Mouse (Mus musculus) ES-Bruce4 (cell line): ENCODE results near the gene D5Ertd579e. TPM values are rescaled to one million over a fixed set of nuclear protein-coding genes. Genes with fewer than 3 reads are reported as not detected.

ENCODE experiments used
- H3K27ac ChIP-seq: 2 replicates; pipeline ENCODE4 v1.5.1; 2012; ENCODE audit warnings: low read length, inconsistent platforms; ENCODE audit not compliant: insufficient read depth
- H3K27me3 ChIP-seq: 2 replicates; pipeline ENCODE4 v1.6.1; 2012; ENCODE audit warnings: mild to moderate bottlenecking, low read length, inconsistent platforms; ENCODE audit not compliant: control insufficient read depth, poor library complexity, insufficient read depth, severe bottlenecking
- H3K36me3 ChIP-seq: 2 replicates; pipeline ENCODE4 v1.6.1; 2012; ENCODE audit warnings: inconsistent platforms, mild to moderate bottlenecking, low read length, moderate library complexity; ENCODE audit not compliant: control insufficient read depth, poor library complexity, insufficient read depth, severe bottlenecking
- H3K4me1 ChIP-seq: one replicate; pipeline ENCODE4 v1.8.1; 2011; ENCODE audit warnings: low read length; ENCODE audit not compliant: control insufficient read depth, insufficient read depth
- H3K4me3 ChIP-seq: 2 replicates; pipeline ENCODE4 v1.5.1; 2011; ENCODE audit warnings: low read depth, mild to moderate bottlenecking, low read length
- H3K9ac ChIP-seq: 2 replicates; pipeline ENCODE4 v1.6.1; 2012; ENCODE audit warnings: low read depth, mild to moderate bottlenecking, inconsistent platforms; ENCODE audit not compliant: poor library complexity, severe bottlenecking
- H3K9me3 ChIP-seq: replicated peaks from 2 replicates; pipeline ENCODE4 v1.6.1; 2012; ENCODE audit warnings: mild to moderate bottlenecking, low read length, inconsistent platforms; ENCODE audit not compliant: control insufficient read depth, poor library complexity, insufficient read depth, severe bottlenecking
- CTCF ChIP-seq: IDR thresholded peaks from one replicate; pipeline ENCODE4 v1.8.1; 2011; ENCODE audit warnings: low read depth, low read length
- EP300 ChIP-seq: IDR thresholded peaks from 2 replicates; pipeline ENCODE4 v1.6.1; 2011; ENCODE audit warnings: low read depth, low read length; ENCODE audit not compliant: insufficient read depth
- POLR2A ChIP-seq: IDR thresholded peaks from one replicate; pipeline ENCODE4 v1.8.1; 2011; ENCODE audit warnings: low read length; ENCODE audit not compliant: insufficient read depth
- polyA plus RNA-seq: library from polyadenylated mRNA; stranded (reverse); fragments of >200 nt; gene quantifications from 2 replicates; pipeline ENCODE4 v1.2.4, GENCODE M21; 2011; ENCODE audit warnings: low read depth; ENCODE audit not compliant: missing spikeins, insufficient read depth, insufficient read length

D5Ertd579e gene
- polyA plus RNA-seq, 1 experiment: 44.1 TPM

GRCm38 (mm10) chr5:36698067-36698670 lies 2.3 kb upstream of the D5Ertd579e start:
- H3K4me3 ChIP-seq: no peak overlapping the region
- TF ChIP-seq CTCF: no peak
- TF ChIP-seq EP300: no peak
- TF ChIP-seq POLR2A: no peak
- peaks cover 1% of the 10 kb centered on the region for H3K4me1 ChIP-seq
- no peak overlapping the region for H3K27ac ChIP-seq
- no peaks in the 10 kb centered on the region for H3K9me3 ChIP-seq
- no peaks in the 10 kb centered on the region for H3K36me3 ChIP-seq
- no peaks in the 10 kb centered on the region for H3K27me3 ChIP-seq
- H3K9ac ChIP-seq: no peak overlapping the region

- TF ChIP-seq POLR2A: no peak
- TF ChIP-seq EP300: no peak
- TF ChIP-seq CTCF: no peak
These were observed 878 bp upstream of the D5Ertd579e start for GRCm38 (mm10) chr5:36696504-36697300.

GRCm38 (mm10) chr5:36695005-36695404 lies 819 bp downstream of the D5Ertd579e start:
- Histone ChIP-seq H3K9ac (peak overlapping the region; percentile 87), H3K9me3 (peaks cover 5% of the 10 kb centered on the region; the same call in 1 of the 2 replicates), H3K4me1 (peaks cover 1% of the 10 kb centered on the region), H3K27me3 (no peaks in the 10 kb centered on the region), H3K36me3 (no peaks in the 10 kb centered on the region), H3K27ac (no peak overlapping the region), H3K4me3 (peak overlapping the region; percentile 91)
- TF ChIP-seq POLR2A: no peak
- no peak for TF ChIP-seq CTCF
- no peak for TF ChIP-seq EP300

More at GRCm38 (mm10) chr5:36696504-36697300, 878 bp upstream of the D5Ertd579e start:
- H3K9me3 ChIP-seq: no peaks in the 10 kb centered on the region
- peak overlapping the region; percentile 87 for H3K9ac ChIP-seq
- no peaks in the 10 kb centered on the region for H3K27me3 ChIP-seq
- H3K4me1 ChIP-seq: peaks cover 1% of the 10 kb centered on the region
- no peak overlapping the region for H3K4me3 ChIP-seq
- H3K27ac ChIP-seq: no peak overlapping the region
- no peaks in the 10 kb centered on the region for H3K36me3 ChIP-seq

- H3K4me3 ChIP-seq: no peak overlapping the region
- peaks cover 1% of the 10 kb centered on the region for H3K4me1 ChIP-seq
- H3K27ac ChIP-seq: no peak overlapping the region
- H3K9ac ChIP-seq: no peak overlapping the region
- no peaks in the 10 kb centered on the region for H3K27me3 ChIP-seq
- H3K36me3 ChIP-seq: no peaks in the 10 kb centered on the region
- TF ChIP-seq EP300 (no peak), POLR2A (no peak), CTCF (no peak)
- H3K9me3 ChIP-seq: peaks cover 5% of the 10 kb centered on the region; the same call in 1 of the 2 replicates
These were observed 2.2 kb downstream of the D5Ertd579e start for GRCm38 (mm10) chr5:36693651-36694050.

- Histone ChIP-seq H3K4me1 (peaks cover 1% of the 10 kb centered on the region), H3K9ac (no peak overlapping the region), H3K9me3 (peaks cover 14% of the 10 kb centered on the region; the same call in 1 of the 2 replicates), H3K4me3 (no peak overlapping the region), H3K36me3 (no peaks in the 10 kb centered on the region), H3K27me3 (no peaks in the 10 kb centered on the region), H3K27ac (no peak overlapping the region)
- TF ChIP-seq CTCF (no peak), EP300 (no peak), POLR2A (no peak)
These were observed 4.4 kb downstream of the D5Ertd579e start for GRCm38 (mm10) chr5:36691423-36691822.

- Histone ChIP-seq H3K27ac (no peak overlapping the region), H3K27me3 (no peaks in the 10 kb centered on the region), H3K9me3 (peaks cover 10% of the 10 kb centered on the region; the same call in 1 of the 2 replicates), H3K9ac (no peak overlapping the region), H3K4me1 (no peaks in the 10 kb centered on the region), H3K4me3 (no peak overlapping the region), H3K36me3 (no peaks in the 10 kb centered on the region)
- TF ChIP-seq POLR2A (no peak), CTCF (no peak), EP300 (no peak)
These were observed 10.7 kb downstream of the D5Ertd579e start for GRCm38 (mm10) chr5:36685170-36685569.
